8 mouse cellular contexts compared by ENCODE assay signal in the genomic region with DNA sequence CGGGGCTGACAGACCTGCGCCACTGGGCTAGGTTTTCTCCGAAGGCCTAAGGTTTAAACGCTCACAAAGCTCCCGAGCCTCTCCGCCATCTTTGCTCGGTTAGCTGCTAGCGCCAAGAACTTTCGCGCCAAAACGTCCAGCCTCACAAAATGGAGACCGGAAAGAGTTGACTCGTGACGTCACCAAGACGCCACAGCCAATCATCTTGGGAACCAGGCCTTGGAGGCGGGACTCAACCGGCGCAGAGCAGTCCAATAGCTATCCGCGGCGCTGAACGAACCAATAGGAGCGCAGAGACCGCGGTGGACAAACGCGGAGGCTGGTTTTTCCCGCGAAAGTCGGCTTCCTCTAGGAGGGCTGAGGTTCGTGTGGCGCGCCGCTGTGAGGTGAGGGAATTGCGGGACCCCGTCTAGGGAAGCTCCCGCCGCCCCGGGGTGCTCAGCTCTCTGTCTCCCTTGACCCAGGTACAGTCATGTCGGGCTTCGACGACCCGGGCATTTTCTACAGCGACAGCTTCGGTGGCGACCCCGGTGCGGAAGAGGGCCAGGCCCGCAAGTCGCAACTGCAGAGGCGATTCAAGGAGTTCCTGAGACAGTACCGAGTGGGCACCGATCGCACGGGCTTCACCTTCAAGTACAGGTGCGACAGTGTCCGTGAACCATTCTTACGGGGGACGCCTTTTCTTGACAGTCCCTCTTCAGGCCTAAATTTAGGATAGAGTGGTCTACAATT. TPM values are rescaled to one million over a fixed set of nuclear protein-coding genes. Genes with fewer than 3 reads are reported as not detected.
DNase-seq lines count a peak whose midpoint lies in the region; ATAC-seq and TF ChIP-seq lines count a peak whose summit lies in the region.

A gene (plus strand): TSS at position 334 of the 732 bp plus-strand sequence.

- in situ Hi-C loops in ES-E14 (cut with MboI; ENCODE audit: low sequenced_read_pairs in 2 of 2, unreplicated experiment in 2 of 2) = no loop called here

- H3K9me3 ChIP-seq in ES-E14 (ENCODE audit: control insufficient read depth, insufficient read depth, low read depth, low read length) = no peaks in the 10 kb centered on the region
- no peaks in the 10 kb centered on the region for H3K9me3 ChIP-seq in forebrain, embryonic 15.5 days

- under 1% methylated on average over 59 of the region's 59 CpGs for WGBS in forebrain, embryonic 15.5 days
- WGBS in lung, adult 2 months = under 1% methylated on average over 59 of the region's 59 CpGs

- TF ChIP-seq CTCF in lung, adult 2 months (IDR thresholded peaks at IDR 0.05; ENCODE audit: insufficient read depth, low read length) = no peak

- H3K27me3 ChIP-seq in forebrain, embryonic 15.5 days = no peaks in the 10 kb centered on the region

- TF ChIP-seq POLR2A in lung, adult 2 months (IDR thresholded peaks at IDR 0.05; ENCODE audit: borderline replicate concordance, extremely low read depth, low read depth, low read length) = peak; percentile 56; the same call in 1 of the 2 replicates

- intact Hi-C loops in heart, postnatal 25 days (cut with DNase I) = loop anchor here (2.0 to 5.0 kb wide), 2 partner anchors 15 to 117 kb away; a partner anchor contains a TSS

- H3K36me3 ChIP-seq in ES-E14 (ENCODE audit: control insufficient read depth, insufficient read depth, low read length, poor library complexity, severe bottlenecking) = peaks cover 38% of the 10 kb centered on the region
- peaks cover 20% of the 10 kb centered on the region; the same call in 1 of the 2 replicates for H3K36me3 ChIP-seq in forebrain, embryonic 15.5 days

- peaks cover 0 to 4% of the 10 kb centered on the region in 2 experiments; a peak in 1 of 4 replicates for H3K4me1 ChIP-seq in ES-E14 (ENCODE audit: control insufficient read depth in 2 of 2, insufficient read depth in 2 of 2, low read length in 2 of 2, poor library complexity in 1 of 2)
- H3K4me1 ChIP-seq in forebrain, embryonic 15.5 days = peaks cover 24% of the 10 kb centered on the region
- H3K4me1 ChIP-seq in lung, adult 2 months (ENCODE audit: control insufficient read depth, insufficient read depth, low read length) = peaks cover 3% of the 10 kb centered on the region; the same call in 1 of the 2 replicates

- peak; percentile 99 for ATAC-seq in forebrain, embryonic 15.5 days (replicated peaks)
- ATAC-seq in neutrophil, adult 5-6 weeks (ENCODE audit: extremely low read depth, insufficient number of reproducible peaks, low FRiP score, poor library complexity, severe bottlenecking) = peak; percentile 95

- H3K9ac ChIP-seq in ES-E14 (ENCODE audit: insufficient read depth, low read depth, low read length, poor library complexity, severe bottlenecking) = peak within 1 kb of the TSS; percentile 99
- H3K9ac ChIP-seq in forebrain, embryonic 15.5 days (replicated peaks) = peak within 1 kb of the TSS; percentile 51

- peak within 1 kb of the TSS; percentile 75 for H3K27ac ChIP-seq in ES-E14 (ENCODE audit: insufficient read depth, low read depth, low read length, poor library complexity, severe bottlenecking)
- peak within 1 kb of the TSS; percentile 83 for H3K27ac ChIP-seq in forebrain, embryonic 15.5 days (replicated peaks)

- peak within 1 kb of the TSS; percentile 89 to 95 for H3K4me3 ChIP-seq in ES-E14 (ENCODE audit: insufficient read depth in 1 of 2, low read depth in 1 of 2, low read length in 2 of 2, poor library complexity in 1 of 2, severe bottlenecking in 1 of 2)
- H3K4me3 ChIP-seq in forebrain, embryonic 15.5 days = peak within 1 kb of the TSS; percentile 65
- H3K4me3 ChIP-seq in lung, adult 2 months (replicated peaks; ENCODE audit: extremely low read depth, low read depth, low read length) = peak within 1 kb of the TSS; percentile 96

- H3K4me2 ChIP-seq in forebrain, embryonic 15.5 days (replicated peaks) = peak within 1 kb of the TSS; percentile 59

- DNase-seq in ES-E14 (ENCODE audit: low read depth, low spot score) = peak; percentile 99
- peak; percentile 99 for DNase-seq in cerebellum, adult 11-12 months
- peak; percentile 98 for DNase-seq in heart, postnatal 25 days (ENCODE audit: low spot score)
- peak; percentile 99 to 100 for DNase-seq in layer of hippocampus, adult 18-20 months (ENCODE audit: low spot score in 2 of 2)
- DNase-seq in lung, adult 2 months = peak; percentile 99
- DNase-seq in thymus, adult 18-20 months = peak; percentile 97 to 98

TF ChIP-seq in ES-E14, 5 proteins besides CTCF, POLR2A, EP300 and RAD21:
- TF ChIP-seq MAFK (IDR thresholded peaks at IDR 0.05; ENCODE audit: insufficient read depth, low read depth, low read length) (no peak), HCFC1 (IDR thresholded peaks at IDR 0.05; ENCODE audit: borderline replicate concordance, insufficient read depth, low read length) (no peak), ZC3H11A (IDR thresholded peaks at IDR 0.05; ENCODE audit: borderline replicate concordance, low read depth, low read length) (peak; percentile 47), ZNF384 (IDR thresholded peaks at IDR 0.05; ENCODE audit: low read depth, low read length) (no peak), CHD2 (IDR thresholded peaks at IDR 0.05; ENCODE audit: low read depth, low read length) (peak; percentile 75)

RNA-seq across cellular contexts. Expression of the gene that starts here (rescaled TPM):
- total RNA-seq in ES-E14 (2012; rRNA removed) = 315 TPM in 2 replicates
- 69.7 and 79.8 TPM in 2 replicates for polyA plus RNA-seq in forebrain, embryonic 15.5 days (2015; fragmentation: Nextera tagmentation; extraction: Ambion mirVana)
- 1 to 10 TPM; 4.3 to 4.4 TPM for total RNA-seq in heart, postnatal 25 days (2021)
- 1 to 10 TPM; 5.2 to 5.7 TPM for total RNA-seq in layer of hippocampus, adult 18-20 months (2021)
- 8.0 and 9.2 TPM in 2 replicates for polyA plus RNA-seq in lung, adult 2 months (2012; rRNA removed)
- total RNA-seq in neutrophil, adult 5-6 weeks (2017) = 22.2 and 26.5 TPM in 2 replicates

Comparison
In these comparisons a context has a peak if more than half of its experiments do, and no peak if none do; other contexts are left out.
1. Peak in every context shown above with its lines: DNase-seq, ATAC-seq, H3K4me3 ChIP-seq and H3K27ac ChIP-seq.
2. RNA of the gene that starts here (total RNA-seq): 315 TPM in ES-E14; 22.2 to 26.5 TPM in neutrophil, adult 5-6 weeks, 5.2 to 5.7 TPM in layer of hippocampus, adult 18-20 months and 4.3 to 4.4 TPM in heart, postnatal 25 days; every median in the first group is over 10 times any median in the second.